Mouse (Mus musculus): ENCODE data around the gene Tenm2.

The Tenm2 gene

DNA sequence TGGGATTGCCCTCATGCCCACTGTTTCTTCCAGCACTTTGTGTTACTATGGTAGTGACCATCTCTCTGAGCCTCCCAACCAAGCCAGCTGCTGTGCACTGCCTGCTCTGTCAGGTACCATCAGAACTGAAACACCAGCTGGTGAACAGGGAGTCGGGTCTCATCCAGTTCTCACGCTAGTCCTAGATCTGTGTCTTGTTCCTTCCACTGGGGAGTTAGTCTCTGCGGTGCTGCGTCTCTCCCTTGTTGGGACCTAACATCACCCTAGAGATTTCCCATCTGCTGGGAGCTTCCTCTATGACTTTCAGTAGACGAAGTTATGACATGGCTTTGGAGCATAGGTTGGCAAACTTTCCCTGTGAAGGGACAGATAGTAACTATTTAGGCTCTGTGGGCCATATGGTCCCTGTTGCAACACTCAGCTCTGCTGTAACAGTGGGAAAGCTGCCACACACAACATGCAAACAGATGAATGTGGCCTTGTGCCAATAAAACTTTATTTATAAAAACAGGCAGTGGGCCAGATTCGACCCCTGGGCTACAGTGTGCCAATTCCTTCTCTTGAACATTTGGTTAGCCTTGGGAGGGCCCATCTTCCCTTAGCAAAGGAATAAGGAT, 1066.7 kb downstream of the Tenm2 start:
- no peak for DNase-seq

DNA sequence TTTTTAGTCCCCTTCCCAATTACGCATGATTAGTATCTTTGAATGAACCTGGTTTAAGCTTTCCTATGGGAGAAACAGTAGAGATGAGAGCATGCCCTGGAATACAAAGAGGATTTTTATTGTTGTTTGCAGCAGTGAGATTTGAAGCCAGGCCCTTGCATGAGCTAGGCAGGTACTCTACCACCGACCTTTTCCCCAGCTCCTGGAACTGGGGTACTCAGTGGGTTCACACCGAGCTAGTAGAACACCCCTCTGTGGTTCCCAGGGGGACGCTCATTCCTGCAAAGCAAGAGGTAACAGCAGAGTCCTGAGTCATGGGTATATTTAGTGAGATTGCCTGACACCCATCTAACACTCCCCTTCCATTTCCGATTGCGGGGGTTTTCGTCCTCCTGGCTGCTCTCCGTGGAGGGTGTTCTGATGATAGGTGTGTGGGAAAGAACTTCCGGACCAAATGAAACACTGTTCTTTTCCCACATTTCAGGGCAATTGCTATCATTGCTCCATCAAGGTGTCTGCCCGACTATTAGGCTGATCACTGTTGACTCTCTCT, 1067.9 kb downstream of the Tenm2 start:
- no peak for DNase-seq

DNA sequence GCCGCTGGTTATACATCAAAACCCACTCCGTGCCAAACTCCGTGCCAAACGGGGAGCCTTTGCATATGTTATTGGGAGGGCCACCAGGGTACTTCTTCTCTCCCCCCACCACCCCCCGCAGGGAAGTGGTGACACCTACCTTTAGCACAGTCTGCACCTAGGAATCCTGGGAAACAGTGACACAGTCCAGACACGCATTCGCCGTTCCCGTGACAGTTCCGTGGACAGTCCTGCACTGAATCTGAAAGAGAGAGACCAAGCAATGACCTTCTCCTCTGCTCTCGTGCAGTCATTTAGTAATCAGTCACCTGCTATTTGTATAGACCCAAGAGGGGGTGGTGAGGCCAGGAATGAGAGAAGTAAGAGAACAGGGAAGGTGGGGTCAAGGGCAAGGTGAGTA, 1072.2 kb downstream of the Tenm2 start:
- DNase-seq: no peak

DNA sequence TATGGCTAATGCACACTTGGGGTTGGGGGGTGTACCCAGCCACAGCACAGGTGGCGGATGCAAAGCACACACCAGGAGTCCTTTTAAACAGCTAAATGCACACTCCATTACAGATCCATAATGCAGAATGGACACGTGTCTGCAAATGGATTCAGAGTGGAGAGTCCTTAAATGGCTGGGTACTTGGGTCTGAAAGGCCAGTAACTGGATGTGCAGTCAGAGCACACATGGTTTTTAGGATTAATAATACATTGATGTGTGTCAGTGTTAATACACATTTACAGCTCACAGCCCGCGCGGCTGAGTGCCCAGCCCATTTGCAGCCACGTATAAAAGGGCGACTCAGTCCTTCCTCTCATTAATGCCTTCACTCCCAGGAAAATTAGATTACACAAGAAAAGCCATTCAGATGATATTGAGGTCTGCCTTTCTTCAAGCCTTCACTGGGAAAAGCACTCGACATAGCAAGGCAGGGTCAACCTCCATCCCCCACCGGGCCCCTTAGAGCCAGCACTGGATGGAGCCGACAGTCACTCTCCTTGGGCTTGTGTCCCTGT, 1073.9 kb downstream of the Tenm2 start:
- no peak for DNase-seq

DNA sequence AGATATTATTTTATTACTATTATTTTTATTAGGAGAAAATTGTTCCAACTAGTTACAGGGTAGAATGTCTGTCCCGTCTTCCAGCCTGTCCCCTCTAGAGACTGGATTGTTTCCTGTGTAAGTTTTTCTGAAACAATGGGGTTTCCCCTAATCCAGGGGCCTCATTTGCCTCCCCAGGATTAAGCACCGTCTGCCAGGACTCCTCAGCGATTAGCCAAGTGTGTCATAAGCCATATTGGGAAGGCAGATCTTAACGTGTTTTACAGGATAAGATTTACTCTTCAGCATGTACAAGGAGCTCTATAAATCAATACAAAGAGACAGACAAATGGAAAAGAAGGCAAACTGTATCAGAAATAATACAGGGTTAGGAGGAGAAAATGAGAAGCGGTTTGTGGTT, 1082.3 kb downstream of the Tenm2 start:
- DNase-seq: no peak

DNA sequence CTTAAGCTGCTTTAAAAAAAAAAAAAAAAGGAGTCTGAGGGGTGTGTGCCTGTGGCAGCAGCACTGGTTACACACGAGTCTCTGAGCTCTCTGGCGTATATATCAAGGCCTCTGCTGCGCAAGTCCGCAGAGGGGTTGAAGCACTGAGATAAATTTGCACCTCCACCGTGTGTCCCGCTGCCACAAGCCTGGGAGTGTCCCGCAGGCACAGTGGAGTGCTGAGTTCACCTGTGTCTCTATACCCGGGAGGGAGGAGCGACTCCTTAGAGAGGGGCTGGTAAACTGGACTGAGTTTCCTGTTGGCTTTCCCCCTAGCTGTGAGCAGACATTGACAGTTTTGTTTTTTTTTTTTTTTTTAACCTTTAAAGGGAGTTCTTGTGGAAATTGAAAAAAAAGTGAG, 1082.8 kb downstream of the Tenm2 start:
- no peak for DNase-seq

GRCm38 (mm10) chr11:36152226-36152625, 1083.5 kb downstream of the Tenm2 start:
- no peak for DNase-seq

GRCm38 (mm10) chr11:36149092-36149491, 1086.7 kb downstream of the Tenm2 start:
- no peak for DNase-seq

- no peak for DNase-seq
Observed at GRCm38 (mm10) chr11:36145057-36145456, 1090.7 kb downstream of the Tenm2 start.

- no peak for DNase-seq
Observed at GRCm38 (mm10) chr11:36140411-36140810, 1095.4 kb downstream of the Tenm2 start.

DNA sequence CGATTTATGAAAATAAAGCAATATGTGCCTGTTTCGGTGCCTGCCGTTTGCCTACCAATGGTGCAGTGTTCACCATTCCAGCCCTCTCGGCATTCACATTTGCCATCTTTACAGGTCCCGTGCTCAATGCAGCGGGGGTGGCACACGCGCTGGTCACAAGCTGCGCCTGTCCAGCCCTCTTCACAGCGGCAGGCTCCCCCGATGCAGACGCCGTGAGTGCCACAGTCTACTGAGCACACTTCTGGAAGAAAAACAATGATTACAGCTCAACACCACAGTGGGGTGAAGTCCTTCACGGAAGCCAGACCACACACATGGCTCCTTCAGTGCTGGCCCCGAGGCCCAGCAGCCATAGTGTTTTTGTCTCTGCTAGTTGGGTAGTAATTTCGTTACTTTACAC, 1096.2 kb downstream of the Tenm2 start:
- DNase-seq: no peak

GRCm38 (mm10) chr11:36137840-36138239, 1097.9 kb downstream of the Tenm2 start:
- no peak for DNase-seq

- DNase-seq: no peak
Observed at GRCm38 (mm10) chr11:36137276-36137675, 1098.5 kb downstream of the Tenm2 start.

DNA sequence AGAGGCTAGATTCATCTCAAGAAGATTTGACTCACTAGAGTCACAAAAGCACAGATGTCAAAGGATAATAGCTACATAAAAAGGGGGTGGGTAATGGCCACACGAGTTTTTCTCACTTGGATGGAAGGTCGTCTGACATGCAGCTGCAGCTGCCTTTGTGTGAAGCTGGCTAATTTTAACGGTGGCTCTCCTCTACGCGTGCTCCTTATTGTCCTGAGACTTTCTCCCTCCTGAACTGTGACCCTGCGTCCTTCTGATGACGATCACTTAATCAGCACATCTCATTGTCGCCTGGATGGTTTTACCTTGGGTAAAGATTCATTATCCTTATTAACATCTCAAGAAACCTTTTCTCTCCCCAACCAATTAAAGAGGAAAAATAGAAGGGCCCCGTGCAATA, 1101.1 kb downstream of the Tenm2 start:
- no peak for DNase-seq

GRCm38 (mm10) chr11:36123275-36123674, 1112.5 kb downstream of the Tenm2 start:
- DNase-seq: no peak

DNA sequence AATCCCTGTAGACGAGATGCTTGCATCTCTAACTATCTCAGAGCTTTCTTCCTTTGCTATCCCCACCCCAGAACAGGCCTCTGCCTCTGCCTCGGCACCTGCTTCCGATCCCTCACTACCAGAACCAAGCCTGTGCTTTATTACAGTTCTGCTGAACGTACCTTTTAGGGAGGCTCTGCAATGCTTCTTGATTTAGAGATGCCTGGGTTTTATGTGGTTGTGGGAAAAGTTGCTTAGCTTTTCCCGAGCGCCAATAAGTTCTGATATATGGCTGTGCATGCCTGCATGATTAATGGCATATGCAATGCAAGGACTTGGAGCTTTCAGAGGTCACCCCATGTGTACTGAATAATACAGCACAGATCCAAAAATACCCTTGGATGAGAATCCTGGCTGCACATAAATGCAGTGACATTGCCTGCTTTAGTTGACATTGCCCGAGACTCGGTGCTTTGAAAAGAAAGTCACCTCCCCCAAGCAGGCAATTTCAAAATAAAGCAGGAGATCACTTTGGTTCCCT, 1114.3 kb downstream of the Tenm2 start:
- no peak for DNase-seq

DNA sequence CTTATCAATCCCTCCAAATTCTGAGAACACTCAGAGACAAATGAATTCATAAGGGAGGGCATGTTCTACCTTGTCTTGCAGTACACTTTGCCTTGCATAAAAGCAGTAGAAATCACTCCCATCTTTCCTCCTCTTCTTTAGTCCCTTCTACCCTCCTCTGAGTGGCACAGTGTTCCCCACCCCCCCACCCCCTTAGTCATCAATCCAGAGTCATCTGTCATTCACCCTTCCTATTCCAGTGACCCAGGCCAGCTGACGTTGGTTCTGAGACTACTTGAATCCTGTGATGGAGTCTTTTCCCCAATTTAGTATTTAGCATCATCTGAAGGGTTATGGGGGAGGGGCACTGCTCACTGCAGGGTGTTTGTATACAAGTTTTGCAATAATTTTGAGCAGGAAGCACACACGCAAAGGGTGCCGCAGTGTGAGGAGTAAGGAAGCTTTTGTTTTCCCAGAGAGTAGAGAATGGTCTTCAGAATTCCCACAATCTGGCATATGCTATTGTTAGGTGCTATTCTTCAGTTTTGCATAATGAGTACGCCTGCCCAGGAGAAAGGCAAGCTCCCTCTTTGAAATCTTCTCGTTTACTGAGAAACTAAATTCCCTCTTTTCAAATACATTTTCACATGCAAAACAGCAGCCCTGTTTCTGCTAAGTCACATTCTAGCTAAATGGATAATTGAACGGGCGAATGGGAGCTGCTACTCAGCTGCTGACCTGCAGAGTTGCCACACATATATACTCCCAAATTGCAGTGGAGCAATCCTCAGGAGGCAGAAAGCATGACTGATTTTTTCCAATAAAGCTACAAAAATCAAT, 1115.0 kb downstream of the Tenm2 start:
- no peak for DNase-seq

GRCm38 (mm10) chr11:36113326-36113725, 1122.4 kb downstream of the Tenm2 start:
- DNase-seq: no peak

DNA sequence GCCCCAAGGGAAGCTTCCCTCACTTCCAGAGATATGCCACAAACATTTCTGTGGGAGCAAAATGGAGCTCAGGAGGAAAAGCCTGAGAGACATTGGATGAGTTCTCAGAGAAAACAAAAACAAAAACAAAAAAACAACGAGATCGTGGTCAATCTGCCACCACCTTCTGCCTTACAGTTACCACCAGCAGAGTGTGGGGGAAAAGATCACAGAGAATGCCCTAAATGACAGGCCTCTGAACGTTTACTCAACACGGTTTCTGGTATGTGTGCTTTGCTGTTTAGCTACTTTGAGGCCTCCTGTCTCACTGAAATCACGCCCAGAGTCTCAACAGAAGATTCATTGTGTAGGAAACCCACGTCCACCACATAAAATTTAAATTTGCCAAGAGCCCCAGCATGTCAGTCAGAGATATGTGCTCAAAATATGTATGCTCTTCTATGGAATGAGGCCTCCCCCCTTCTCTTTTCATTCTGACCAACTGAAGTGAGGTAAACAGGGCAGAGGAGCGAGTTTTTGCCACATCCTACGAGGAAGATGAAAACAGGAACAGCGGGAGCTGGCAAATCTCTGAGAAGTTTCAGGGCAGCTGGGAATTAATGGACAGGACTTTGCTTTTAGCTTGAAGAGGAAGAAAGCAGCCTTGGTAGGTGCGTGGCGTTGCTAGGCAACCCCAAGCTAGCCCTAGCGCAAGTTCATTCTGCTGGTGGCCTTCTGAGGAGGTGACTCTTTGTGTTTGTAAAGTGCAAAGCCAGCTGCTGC, 1126.6 kb downstream of the Tenm2 start:
- no peak for DNase-seq

DNA sequence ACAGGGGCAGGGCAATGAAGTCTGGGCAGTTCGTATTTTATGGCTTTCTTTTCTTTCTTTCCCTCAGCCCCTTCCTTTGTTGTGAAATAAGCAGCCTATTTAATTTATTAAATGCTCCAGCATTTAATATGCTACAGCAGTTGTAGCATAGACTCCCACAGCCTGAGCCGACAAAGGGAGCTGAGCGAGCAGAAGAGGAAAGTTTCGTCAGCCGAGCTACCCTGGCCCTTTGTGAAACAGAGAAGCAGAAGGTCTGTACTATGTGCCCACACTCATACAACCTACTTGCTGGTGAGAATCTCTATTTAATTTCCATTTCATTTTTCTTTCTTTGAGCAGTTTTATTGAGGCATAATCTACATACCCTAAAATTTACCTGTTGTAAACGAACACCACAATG, 1127.9 kb downstream of the Tenm2 start:
- DNase-seq: no peak

DNA sequence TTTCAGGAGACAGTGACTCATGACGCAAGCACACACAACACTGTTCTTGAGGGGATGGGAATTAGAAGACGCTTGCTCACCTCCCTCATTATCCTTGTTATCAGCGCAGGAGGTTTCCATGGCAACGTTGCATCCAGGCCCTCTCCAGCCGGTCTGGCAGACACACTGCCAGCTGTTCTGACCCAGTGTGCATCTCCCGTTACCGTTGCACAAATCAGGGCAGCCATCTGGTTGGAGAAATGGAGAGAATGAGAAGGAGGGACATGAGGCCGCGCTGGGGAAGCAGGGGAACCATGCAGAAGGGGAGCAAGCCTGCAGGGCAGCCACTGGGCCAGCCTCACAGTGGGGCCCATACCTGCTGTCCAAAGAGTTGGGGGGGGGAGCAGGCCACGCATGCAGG, 1129.1 kb downstream of the Tenm2 start:
- DNase-seq: no peak

DNA sequence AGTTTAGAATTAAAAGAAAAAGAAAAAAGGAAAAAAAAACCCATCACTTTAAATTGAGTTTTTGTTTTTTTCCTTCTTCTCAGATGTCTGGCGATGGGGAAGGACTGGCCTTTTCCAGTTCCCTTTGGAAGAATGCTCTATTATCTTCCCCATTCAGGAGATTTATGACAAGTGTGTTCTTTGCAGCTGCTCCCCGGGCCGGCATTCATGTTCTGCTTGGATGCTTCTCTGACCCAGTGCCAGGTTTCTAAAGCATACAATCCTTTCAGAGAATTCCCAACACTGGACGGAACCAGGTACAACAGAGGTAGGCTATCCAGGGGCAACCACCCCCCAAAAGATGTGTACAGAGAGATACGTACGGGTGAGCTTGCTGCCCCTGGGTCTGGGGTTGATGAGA, 1132.2 kb downstream of the Tenm2 start:
- DNase-seq: no peak

DNA sequence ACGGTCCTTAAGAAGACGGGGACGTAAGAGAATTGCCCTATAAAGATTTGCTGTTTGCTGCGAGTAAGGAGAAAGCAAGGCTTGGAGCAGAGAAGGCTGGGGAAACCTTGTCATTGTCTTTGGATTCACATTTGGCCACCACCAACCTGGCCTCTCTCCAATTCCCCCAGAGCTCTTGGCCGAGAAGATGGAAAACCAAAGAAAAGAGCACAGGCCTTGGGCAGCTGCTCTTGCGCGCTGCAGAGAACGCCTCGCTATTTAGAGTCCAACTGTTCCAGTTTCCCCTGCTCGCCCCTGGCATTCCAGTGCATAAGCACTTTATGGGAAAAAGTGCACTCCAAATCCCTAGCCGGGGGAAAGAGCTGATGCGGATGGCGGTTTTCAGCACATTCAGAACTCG, 1139.5 kb downstream of the Tenm2 start:
- DNase-seq: no peak
